Mouse (Mus musculus) hindbrain, embryonic 10.5 days (tissue): ENCODE measurements around the gene Tceal3. TPM values are rescaled to one million over a fixed set of nuclear protein-coding genes. Genes with fewer than 3 reads are reported as not detected.
"Not testable (repeated sequence)": the region's sequence is repeated elsewhere in the genome, so short reads cannot be mapped to it uniquely, and the experiment has no call there.

Experiments
- DNase-seq: peaks from one replicate; pipeline ENCODE4 v3.0.0-alpha.2; 2017; ENCODE audit warnings: low spot score
- H3K27ac ChIP-seq: fragments of 300-500 bp; sonication (generic); 2 replicates; pipeline ENCODE4 v1.5.1; 2016; ENCODE audit warnings: mild to moderate bottlenecking, moderate library complexity
- H3K27me3 ChIP-seq: fragments of 300-500 bp; sonication (generic); 2 replicates; pipeline ENCODE4 v1.6.1; 2016; ENCODE audit warnings: mild to moderate bottlenecking; ENCODE audit not compliant: poor library complexity, insufficient read depth, severe bottlenecking
- H3K36me3 ChIP-seq: fragments of 300-500 bp; sonication (generic); 2 replicates; pipeline ENCODE4 v1.6.1; 2016; ENCODE audit warnings: mild to moderate bottlenecking, moderate library complexity
- H3K4me1 ChIP-seq: fragments of 300-500 bp; sonication (generic); replicated peaks from 2 replicates; pipeline ENCODE4 v1.6.1; 2016; ENCODE audit warnings: mild to moderate bottlenecking
- H3K4me3 ChIP-seq: fragments of 300-500 bp; sonication (generic); 2 replicates; pipeline ENCODE4 v1.5.1; 2016; ENCODE audit warnings: mild to moderate bottlenecking, moderate library complexity
- H3K9me3 ChIP-seq: fragments of 300-500 bp; sonication (generic); 2 replicates; pipeline ENCODE4 v1.6.1; 2016; ENCODE audit warnings: mild to moderate bottlenecking, moderate library complexity
- WGBS: fragments of 180-500 bp; shearing (Covaris S2); methylation state at CpG from one replicate; pipeline ENCODE4 v1.1.7; 2016; 5-methylcytosine and 5-hydroxymethylcytosine counted together
- polyA plus RNA-seq: library from polyadenylated mRNA; unstranded; fragments of >200 nt; fragmentation: Nextera tagmentation; extraction: Ambion mirVana; gene quantifications from 2 replicates; pipeline ENCODE4 v1.2.1, GENCODE M21; 2016

Gene Tceal3
- polyA plus RNA-seq, 1 experiment from 2014 or later, result 12.2 TPM

GRCm38 (mm10) chrX:136714742-136715474 is 124.3 kb downstream of the Tceal3 start:
- DNase-seq, H3K4me3 ChIP-seq, H3K9me3 ChIP-seq, H3K27me3 ChIP-seq, H3K36me3 ChIP-seq: not testable (repeated sequence)
- Histone ChIP-seq H3K4me1 (peaks cover 12% of the 10 kb centered on the region; the same call in 1 of the 2 replicates), H3K27ac (peak overlapping the region; percentile 67)
- WGBS, result 28% methylated on average over 3 of the region's 3 CpGs

Other genes starting within 250 kb of the Tceal3 start
- not detected in 2 replicates for gene Kir3dl1, start 72.8 kb upstream of the Tceal3 start, polyA plus RNA-seq
- gene Kir3dl2, start 46.8 kb upstream of the Tceal3 start, polyA plus RNA-seq, result not detected in 2 replicates
- gene Tceal1, start 117.1 kb downstream of the Tceal3 start, polyA plus RNA-seq, result 7.2 and 9.0 TPM in 2 replicates
- 514 and 571 TPM in 2 replicates for gene Morf4l2, start 152.8 kb downstream of the Tceal3 start, polyA plus RNA-seq
- 0.14 TPM in 1 of 2 replicates, not detected in the other for gene Glra4, start 189.3 kb downstream of the Tceal3 start, polyA plus RNA-seq
- gene Plp1, start 231.8 kb downstream of the Tceal3 start, polyA plus RNA-seq, result 12.8 and 23.7 TPM in 2 replicates